Mouse (Mus musculus) lung, postnatal 10 days (tissue): ENCODE data around the gene Tapt1.

Experiments
- DNase-seq: peaks from one replicate; pipeline ENCODE4 v3.0.0; 2021

Tapt1 gene

DNA sequence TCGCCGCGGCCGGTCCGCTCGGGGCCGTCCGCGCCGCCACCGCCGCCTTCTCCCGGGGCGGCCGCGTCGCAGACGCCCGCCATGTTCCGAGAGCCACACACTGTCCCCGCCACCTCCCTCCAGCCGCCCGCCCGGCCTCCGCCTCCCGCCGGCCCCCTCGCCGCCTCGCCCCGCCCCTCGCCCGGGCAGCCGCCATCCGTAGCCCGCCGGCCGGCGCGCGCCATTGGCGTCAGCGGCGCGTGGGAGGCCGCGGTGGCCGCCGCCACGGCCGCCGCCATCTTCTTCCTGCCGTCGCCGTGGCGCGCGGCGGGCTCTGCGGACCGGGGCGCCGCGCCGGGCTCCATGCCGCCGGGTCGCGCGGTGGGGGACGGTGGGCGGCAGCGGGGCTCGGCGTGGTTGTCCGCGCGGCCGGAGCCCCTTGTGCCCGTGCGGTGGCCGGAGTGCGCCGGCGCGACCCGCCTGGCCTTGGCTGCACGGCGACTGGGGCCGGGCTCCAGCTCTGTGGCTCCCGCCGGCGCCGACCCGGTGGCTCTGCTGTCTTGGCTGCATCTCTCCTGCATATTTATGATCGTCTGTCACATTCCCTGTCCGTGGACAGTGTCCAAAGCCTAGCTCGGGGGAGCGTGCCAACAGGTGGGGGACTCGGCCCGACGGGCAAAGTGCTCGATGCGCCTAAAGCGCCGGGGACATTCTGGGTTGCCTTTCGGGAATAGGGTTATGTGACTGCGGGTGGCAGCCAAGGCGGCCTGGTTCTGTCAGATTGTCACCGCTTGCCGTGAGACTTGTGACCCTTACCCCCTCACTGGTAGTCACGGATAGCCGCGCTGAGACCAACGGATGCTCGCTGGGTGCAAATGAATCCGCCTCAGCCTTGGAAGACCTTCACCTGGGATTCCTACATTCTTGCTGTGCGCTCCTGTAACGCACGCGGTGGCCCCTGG lies at the start of gene Tapt1:
Tapt1 (minus strand) TSS at position 106 of the 941 bp plus-strand sequence.
- DNase-seq: peak; percentile 92

DNA sequence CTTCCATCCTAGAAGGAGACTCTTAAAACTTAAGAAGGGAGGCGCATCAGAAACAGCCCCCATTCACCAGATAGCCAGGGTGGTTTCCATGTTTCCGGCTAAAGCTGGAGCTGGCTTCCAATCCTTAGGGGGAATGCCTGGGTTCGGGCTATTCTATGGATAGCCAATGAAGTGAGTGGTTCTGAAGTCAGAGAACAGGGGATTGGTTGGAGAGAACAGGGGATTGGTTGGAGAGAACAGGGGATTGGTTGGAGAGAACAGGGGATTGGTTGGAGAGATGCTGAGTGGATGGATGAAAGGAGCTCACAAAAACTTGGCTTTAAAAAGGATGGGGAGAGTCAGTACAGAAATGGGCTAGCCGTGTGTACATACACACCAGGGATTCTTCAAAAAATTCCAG lies 45.1 kb upstream of the Tapt1 start:
- no peak for DNase-seq

DNA sequence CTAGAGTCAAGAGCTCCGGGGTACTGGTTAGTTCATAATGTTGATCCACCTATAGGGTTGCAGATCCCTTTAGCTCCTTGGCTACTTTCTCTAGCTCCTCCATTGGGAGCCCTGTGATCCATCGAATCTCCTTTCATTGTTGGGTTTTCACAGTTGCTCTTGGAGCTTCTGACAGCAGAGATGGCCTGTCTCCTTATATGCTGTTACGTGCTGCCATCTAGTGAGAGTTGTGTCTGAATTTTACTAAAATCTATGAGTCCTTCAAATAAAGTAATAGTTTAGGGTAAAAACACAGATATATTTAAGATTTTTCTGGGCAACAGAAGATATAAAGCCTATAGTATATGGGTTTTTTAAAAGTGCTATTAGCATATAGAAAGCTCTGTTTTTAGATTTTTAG lies 42.1 kb upstream of the Tapt1 start:
- DNase-seq: peak; percentile 58

DNA sequence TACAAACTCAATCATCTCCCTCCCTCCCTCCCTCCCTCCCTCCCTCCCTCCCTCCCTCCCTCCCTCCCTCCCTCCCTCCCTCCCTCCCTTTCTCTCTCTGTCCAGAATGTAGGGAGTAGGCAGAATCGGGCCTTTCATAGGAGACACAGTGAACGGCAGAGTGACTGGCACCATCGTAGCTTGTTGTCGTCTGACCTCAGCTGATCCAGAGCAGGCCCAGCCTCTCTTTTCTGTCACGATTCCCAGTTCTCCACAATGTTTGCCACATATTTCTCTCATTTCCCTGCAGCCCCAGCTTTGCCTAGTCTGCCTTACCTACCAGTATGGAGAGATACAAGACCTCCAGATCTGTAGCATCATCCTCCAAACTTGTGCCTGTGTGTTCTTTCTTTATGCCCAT lies 35.3 kb upstream of the Tapt1 start:
- no peak for DNase-seq

- no peak for DNase-seq
These were observed 34.7 kb upstream of the Tapt1 start for GRCm38 (mm10) chr5:44261172-44261571.

- DNase-seq: no peak
These were observed 33.3 kb upstream of the Tapt1 start for GRCm38 (mm10) chr5:44259678-44260077.

DNA sequence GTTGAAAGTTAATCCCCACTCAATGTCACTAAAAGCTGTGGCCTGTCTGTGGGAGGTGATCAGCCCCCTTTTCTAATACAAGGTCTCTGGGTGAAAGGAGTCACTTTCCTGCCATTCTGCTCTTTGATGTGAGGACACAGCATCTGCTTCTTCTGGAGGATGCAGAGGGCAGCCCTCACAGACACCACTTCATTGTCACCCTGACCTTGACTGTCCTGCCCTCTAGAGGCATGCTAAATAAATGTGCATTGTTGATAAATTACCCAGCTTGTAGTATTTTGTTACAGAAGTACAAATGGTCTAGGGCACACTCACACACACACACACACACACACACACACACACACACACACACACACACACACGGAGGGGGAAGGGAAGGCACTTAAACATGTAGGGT lies 31.7 kb upstream of the Tapt1 start:
- DNase-seq: no peak

GRCm38 (mm10) chr5:44257401-44257800 lies 31.0 kb upstream of the Tapt1 start:
- DNase-seq: no peak

DNA sequence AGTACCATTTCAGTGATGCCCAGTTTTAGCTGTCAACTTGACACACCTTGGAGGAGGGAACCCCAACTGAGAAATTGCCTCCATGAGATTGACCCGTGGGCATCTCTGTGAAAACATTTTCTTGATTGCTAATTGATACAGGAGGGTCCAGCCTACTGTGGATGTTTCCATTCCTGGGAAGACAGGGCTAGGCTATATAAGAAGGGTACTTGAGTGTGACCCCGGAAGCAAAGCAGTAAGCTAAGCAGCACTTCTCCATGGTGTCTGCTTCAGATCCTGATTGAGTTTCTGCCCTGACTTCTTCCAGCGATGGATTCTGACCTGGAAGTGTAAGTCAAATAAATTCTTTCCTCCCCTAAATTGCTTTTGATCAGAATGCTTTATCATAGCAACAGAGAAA lies 30.1 kb upstream of the Tapt1 start:
- DNase-seq: no peak

DNA sequence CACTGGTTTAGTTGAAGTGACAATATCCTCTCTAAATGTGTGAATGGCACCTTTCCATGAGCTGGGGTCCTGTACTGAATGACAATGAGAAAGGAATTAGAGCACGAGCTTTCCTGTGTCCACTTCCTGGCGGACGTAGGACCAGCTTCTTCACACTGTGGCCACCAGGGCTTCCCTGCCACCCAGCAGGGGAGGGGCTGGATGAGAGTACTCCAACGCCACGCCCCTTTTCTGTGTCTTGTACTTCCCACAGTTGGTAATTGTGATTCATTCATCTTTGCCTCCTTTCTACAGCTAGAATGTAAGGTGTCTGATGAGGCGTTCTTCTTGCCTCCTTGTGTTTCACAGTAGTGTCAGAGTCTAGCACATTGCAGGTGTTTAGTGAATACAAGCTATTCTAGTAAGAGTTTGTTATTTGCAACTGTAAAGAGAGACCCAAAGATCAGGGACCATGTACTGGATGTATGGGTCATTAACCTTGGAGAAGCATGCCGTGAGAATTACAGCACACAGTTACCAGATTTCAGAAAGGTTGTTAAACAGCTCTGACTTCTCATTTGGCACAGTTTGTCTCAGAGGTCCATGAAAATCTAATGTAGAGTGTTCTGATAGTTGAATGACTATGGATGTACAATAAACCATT lies 29.5 kb upstream of the Tapt1 start:
- no peak for DNase-seq

GRCm38 (mm10) chr5:44253449-44253848 lies 27.0 kb upstream of the Tapt1 start:
- DNase-seq: no peak

GRCm38 (mm10) chr5:44252395-44252794 lies 26.0 kb upstream of the Tapt1 start:
- DNase-seq: no peak

DNA sequence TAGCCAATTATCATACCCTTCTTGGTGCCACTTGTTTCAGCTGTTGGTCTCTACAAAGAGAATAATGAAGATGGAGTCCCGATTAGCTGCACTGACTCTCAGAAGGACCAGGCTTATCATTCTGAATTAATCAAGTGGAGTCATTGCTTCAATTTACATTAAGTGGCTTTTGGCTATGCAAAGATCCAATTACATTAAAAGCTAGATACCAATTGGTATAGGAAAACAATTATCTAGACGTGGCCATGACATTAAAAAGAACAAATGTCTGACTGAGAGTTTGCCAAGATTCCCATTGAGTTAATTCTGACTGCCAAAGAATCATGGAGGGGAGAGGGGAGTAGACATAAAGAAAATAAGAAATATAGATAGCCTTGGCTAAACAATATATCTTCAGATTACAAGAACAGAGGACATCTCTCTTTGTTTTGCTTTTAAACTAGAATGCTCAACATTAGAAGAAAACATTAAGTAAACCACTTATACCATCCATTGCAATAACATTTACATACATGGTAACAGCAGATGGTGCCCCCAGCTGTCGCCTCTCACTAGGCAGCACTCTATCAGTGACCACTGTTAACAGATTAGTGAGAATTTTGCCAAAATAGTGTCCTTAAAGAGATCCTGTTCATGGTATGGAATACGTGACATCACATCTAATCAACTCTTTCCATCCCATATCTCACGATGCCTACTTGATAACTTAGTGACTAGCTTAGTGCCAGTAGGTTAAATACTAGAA lies 24.0 kb upstream of the Tapt1 start:
- no peak for DNase-seq

DNA sequence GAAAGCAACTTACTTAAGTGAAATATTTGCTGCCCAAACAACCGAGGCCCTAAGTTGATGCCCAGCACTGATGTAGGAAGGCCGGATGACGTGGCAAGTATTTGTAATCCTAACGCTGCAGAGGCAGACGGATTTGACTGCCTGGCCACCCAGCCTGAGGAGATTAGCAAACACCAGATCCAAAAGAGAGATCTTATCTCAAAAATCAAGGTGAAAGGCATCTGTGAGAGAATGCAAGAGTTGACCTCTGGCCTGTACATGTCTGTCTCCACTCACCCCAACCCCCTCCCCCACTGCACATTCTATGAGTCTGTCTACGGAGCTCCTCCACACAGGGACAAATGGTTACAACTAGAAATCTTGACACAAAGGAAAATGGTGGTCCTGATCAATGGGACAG lies 22.9 kb upstream of the Tapt1 start:
- DNase-seq: no peak

- no peak for DNase-seq
These were observed 20.2 kb upstream of the Tapt1 start for GRCm38 (mm10) chr5:44246493-44247217.

- DNase-seq: no peak
These were observed 18.5 kb upstream of the Tapt1 start for GRCm38 (mm10) chr5:44244894-44245423.

- DNase-seq: no peak
These were observed 16.4 kb upstream of the Tapt1 start for GRCm38 (mm10) chr5:44242828-44243227.

- DNase-seq: no peak
These were observed 15.3 kb upstream of the Tapt1 start for GRCm38 (mm10) chr5:44241726-44242125.

GRCm38 (mm10) chr5:44239187-44240136 lies 13.0 kb upstream of the Tapt1 start:
- no peak for DNase-seq

- DNase-seq: no peak
These were observed 11.8 kb upstream of the Tapt1 start for GRCm38 (mm10) chr5:44238201-44238600.

- DNase-seq: no peak
These were observed 8.2 kb upstream of the Tapt1 start for GRCm38 (mm10) chr5:44234606-44235005.
